Comparison of ENCODE assay signal across 8 mouse cellular contexts in genomic region chr13:53008489-53009184, GRCm38 (mm10). TPM values are rescaled to one million over a fixed set of nuclear protein-coding genes. Genes with fewer than 3 reads are reported as not detected.
A peak's percentile ranks its signal among the peaks of the same experiment; 100 is the strongest.
DNase-seq lines count a peak whose midpoint lies in the region; ATAC-seq and TF ChIP-seq lines count a peak whose summit lies in the region.
"Had no signal": no experiment of that assay in that cellular context is flagged by ENCODE, and none has a peak within 500 bp of the region (broad histone marks: within the 10 kb centered on the region; RNA-seq: fewer than 3 reads in every experiment).

No protein-coding gene starts in this region.

- no peak overlapping the region for H3K27ac ChIP-seq in forebrain, embryonic 12.5 days
- no peak overlapping the region for H3K27ac ChIP-seq in thymus, adult 2 months (ENCODE audit: control insufficient read depth, insufficient read depth, low read length)
- H3K27ac ChIP-seq: layer of hippocampus, adult 2 months had no signal

- no peak for ATAC-seq in megakaryocyte progenitor cell, adult 5-6 weeks (replicated peaks; ENCODE audit: poor library complexity)
- no peak for ATAC-seq in forebrain, embryonic 12.5 days (ENCODE audit: low FRiP score)

- H3K4me2 ChIP-seq in forebrain, embryonic 12.5 days: no peak overlapping the region

- intact Hi-C loops in gastrocnemius, postnatal 14 days (cut with DNase I; ENCODE audit: low total_unique reads): no loop called here

- TF ChIP-seq POLR2A in thymus, adult 2 months (IDR thresholded peaks at IDR 0.05; ENCODE audit: control insufficient read depth, extremely low read depth, insufficient read depth, low read length, poor library complexity): no peak

- DNase-seq in Muller cell, postnatal 12 days (ENCODE audit: inconsistent ontology term): peak; percentile 91
- DNase-seq in adrenal gland, adult 2 months: peak; percentile 81
- peak; percentile 66 for DNase-seq in gastrocnemius, postnatal 14 days
- DNase-seq in kidney, postnatal 25 days: peak; percentile 65 to 84
- DNase-seq in thymus, adult 2 months: no peak

- H3K4me3 ChIP-seq in forebrain, embryonic 12.5 days (replicated peaks): no peak overlapping the region
- no peak overlapping the region for H3K4me3 ChIP-seq in thymus, adult 2 months (ENCODE audit: control insufficient read depth, insufficient read depth, low read length)
- H3K4me3 ChIP-seq: layer of hippocampus, adult 2 months had no signal

- peaks cover 12% of the 10 kb centered on the region for H3K4me1 ChIP-seq in forebrain, embryonic 12.5 days
- no peaks in the 10 kb centered on the region for H3K4me1 ChIP-seq in thymus, adult 2 months (replicated peaks; ENCODE audit: control insufficient read depth, insufficient read depth, low read length)

- H3K27me3 ChIP-seq in forebrain, embryonic 12.5 days: no peaks in the 10 kb centered on the region; the same call in 1 of the 2 replicates
- no peaks in the 10 kb centered on the region for H3K27me3 ChIP-seq in thymus, adult 2 months (ENCODE audit: control insufficient read depth, insufficient read depth, low read length)

- H3K36me3 ChIP-seq in forebrain, embryonic 12.5 days (replicated peaks): no peaks in the 10 kb centered on the region
- no peaks in the 10 kb centered on the region for H3K36me3 ChIP-seq in thymus, adult 2 months (ENCODE audit: control insufficient read depth, insufficient read depth, low read length)

- H3K9me3 ChIP-seq in forebrain, embryonic 12.5 days: no peaks in the 10 kb centered on the region

- no peak for TF ChIP-seq CTCF in thymus, adult 2 months (IDR thresholded peaks at IDR 0.05; ENCODE audit: borderline replicate concordance, control insufficient read depth, extremely low read depth, insufficient read depth, low read length, poor library complexity)

- WGBS in forebrain, embryonic 12.5 days: 81% methylated on average over 7 of the region's 7 CpGs
- WGBS in thymus, adult 2 months: 89% methylated on average over 7 of the region's 7 CpGs

- no peak overlapping the region for H3K9ac ChIP-seq in forebrain, embryonic 12.5 days

RNA-seq across cellular contexts. Expression of gene Nfil3, which starts 27.8 kb away (rescaled TPM):
- 10 to 100 TPM; 19.6 to 85.0 TPM for total RNA-seq in adrenal gland, adult 2 months (2021)
- polyA plus RNA-seq in adrenal gland, adult 2 months (2012; rRNA removed): 7.6 TPM in 2 replicates
- 10 to 100 TPM; 15.7 to 39.9 TPM for total RNA-seq in gastrocnemius, postnatal 14 days (2021)
- 10.0 and 19.0 TPM in 2 replicates for total RNA-seq in megakaryocyte progenitor cell, adult 5-6 weeks (2015)
- 10.8 and 16.7 TPM in 2 replicates for total RNA-seq in megakaryocyte progenitor cell, adult 5-6 weeks (2017)
- polyA plus RNA-seq in forebrain, embryonic 12.5 days (2016; fragmentation: Nextera tagmentation; extraction: Ambion mirVana): 27.3 and 28.8 TPM in 2 replicates
- 2.5 and 2.9 TPM in 2 replicates for polyA plus RNA-seq in thymus, adult 2 months (2012; rRNA removed)
